25 mouse cellular contexts compared by ENCODE assay signal in the genomic region with DNA sequence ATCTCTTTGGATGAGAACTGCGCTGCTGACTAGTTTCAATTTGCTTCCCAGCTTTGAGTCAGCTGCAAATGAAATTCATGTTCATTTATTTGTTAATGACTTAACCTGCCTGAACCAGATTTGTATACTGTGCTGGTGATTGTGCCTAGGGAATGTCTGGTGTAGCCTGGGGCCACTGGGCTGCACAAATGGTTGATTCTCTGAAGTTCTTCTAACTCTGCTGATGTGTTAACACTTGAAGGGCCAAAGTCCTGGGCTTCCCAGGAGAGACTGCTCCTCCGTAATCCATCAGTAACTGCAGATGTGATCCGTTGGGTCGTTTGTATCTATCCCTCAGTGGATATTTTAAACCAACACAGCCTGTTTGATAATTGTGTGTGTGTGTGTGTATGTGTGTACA.
"Had no signal": no experiment of that assay in that cellular context is flagged by ENCODE, and none has a peak within 500 bp of the region (broad histone marks: within the 10 kb centered on the region; RNA-seq: fewer than 3 reads in every experiment).

No protein-coding gene starts in this region.

- H3K9me3 ChIP-seq: heart, embryonic 13.5 days; heart, embryonic 15.5 days; hindbrain, embryonic 10.5 days; hindbrain, embryonic 12.5 days; intestine, embryonic 15.5 days; limb, embryonic 10.5 days; limb, embryonic 12.5 days; liver, embryonic 13.5 days; liver, embryonic 15.5 days had no signal

- H3K36me3 ChIP-seq: heart, embryonic 13.5 days; heart, embryonic 15.5 days; hindbrain, embryonic 10.5 days; hindbrain, embryonic 12.5 days; intestine, embryonic 15.5 days; limb, embryonic 10.5 days; limb, embryonic 12.5 days; liver, embryonic 13.5 days; liver, embryonic 15.5 days had no signal

- H3K4me1 ChIP-seq: heart, embryonic 13.5 days; liver, embryonic 13.5 days; liver, embryonic 15.5 days had no signal

- H3K27me3 ChIP-seq: intestine, embryonic 15.5 days had no signal

- H3K4me3 ChIP-seq: heart, adult 2 months; heart, embryonic 13.5 days; heart, embryonic 15.5 days; hindbrain, embryonic 10.5 days; hindbrain, embryonic 12.5 days; intestine, embryonic 15.5 days; layer of hippocampus, adult 2 months; left cerebral cortex, adult 2 months; limb, embryonic 10.5 days; limb, embryonic 12.5 days; liver, embryonic 13.5 days; liver, embryonic 15.5 days had no signal

- H3K4me2 ChIP-seq: heart, embryonic 11.5 days; heart, embryonic 13.5 days; heart, embryonic 15.5 days; hindbrain, embryonic 12.5 days; hindbrain, embryonic 14.5 days; intestine, embryonic 15.5 days; limb, embryonic 12.5 days; liver, embryonic 11.5 days; liver, embryonic 13.5 days; liver, embryonic 15.5 days had no signal

- H3K27ac ChIP-seq: heart, adult 2 months; heart, embryonic 13.5 days; heart, embryonic 15.5 days; hindbrain, embryonic 10.5 days; hindbrain, embryonic 12.5 days; hindbrain, embryonic 14.5 days; intestine, embryonic 15.5 days; layer of hippocampus, adult 2 months; left cerebral cortex, adult 2 months; limb, embryonic 10.5 days; limb, embryonic 12.5 days; liver, embryonic 13.5 days; liver, embryonic 15.5 days had no signal

- H3K9ac ChIP-seq: forebrain, postnatal 0 days; heart, embryonic 13.5 days; heart, embryonic 15.5 days; hindbrain, embryonic 12.5 days; hindbrain, embryonic 14.5 days; intestine, embryonic 15.5 days; limb, embryonic 12.5 days; liver, embryonic 13.5 days; liver, embryonic 15.5 days had no signal

- ATAC-seq: forebrain, postnatal 0 days; hindbrain, embryonic 16.5 days; inflammation-experienced regulatory T-cells, adult 6 months; intestine, embryonic 15.5 days; intestine, postnatal 0 days had no signal

- DNase-seq: forebrain, postnatal 0 days; gastrocnemius, postnatal 14 days; gastrocnemius, postnatal 36 days; heart, adult 11 months; heart, adult 2 months; heart, postnatal 4 days; kidney, adult 18-20 months; liver; liver, embryonic 13.5 days had no signal
